Mouse (Mus musculus) heart, adult 9 months (tissue): Measurements from ENCODE around the gene Cd163.
"Not testable (repeated sequence)": the region's sequence is repeated elsewhere in the genome, so short reads cannot be mapped to it uniquely, and the experiment has no call there.

ENCODE experiments used
- DNase-seq, 2 experiments: peaks; one replicate each; pipeline ENCODE4 v3.0.0; 2022; ENCODE audit warnings: low spot score in 2 of 2

Cd163 gene

GRCm38 (mm10) chr6:124304356-124304755, at the start of gene Cd163:
Cd163 (plus strand) TSS chr6:124304656.
- no peak for DNase-seq

- DNase-seq = no peak
These were observed 48.6 kb upstream of the Cd163 start for GRCm38 (mm10) chr6:124255721-124256470.

GRCm38 (mm10) chr6:124260198-124260931, 44.1 kb upstream of the Cd163 start:
- DNase-seq = no peak

- peak in 1 of 2 experiments; percentile 28 for DNase-seq
These were observed 41.8 kb upstream of the Cd163 start for GRCm38 (mm10) chr6:124262696-124263095.

GRCm38 (mm10) chr6:124273231-124273880, 31.1 kb upstream of the Cd163 start:
- peak in 1 of 2 experiments; percentile 67 for DNase-seq

GRCm38 (mm10) chr6:124277641-124278040, 26.8 kb upstream of the Cd163 start:
- DNase-seq = no peak

GRCm38 (mm10) chr6:124278291-124278690, 26.2 kb upstream of the Cd163 start:
- DNase-seq = no peak

- DNase-seq = no peak
These were observed 21.7 kb upstream of the Cd163 start for GRCm38 (mm10) chr6:124282731-124283130.

- not testable (repeated sequence) for DNase-seq
These were observed 7.1 kb upstream of the Cd163 start for GRCm38 (mm10) chr6:124297378-124297777.

GRCm38 (mm10) chr6:124301447-124302192, 2.8 kb upstream of the Cd163 start:
- no peak for DNase-seq

GRCm38 (mm10) chr6:124308935-124309334, 4.5 kb downstream of the Cd163 start:
- DNase-seq = no peak

GRCm38 (mm10) chr6:124312292-124312691, 7.8 kb downstream of the Cd163 start:
- no peak for DNase-seq

GRCm38 (mm10) chr6:124320371-124320770, 15.9 kb downstream of the Cd163 start:
- no peak for DNase-seq

- peak in 1 of 2 experiments; percentile 34 for DNase-seq
These were observed 17.3 kb downstream of the Cd163 start for GRCm38 (mm10) chr6:124321481-124322475.

- no peak for DNase-seq
These were observed 24.0 kb downstream of the Cd163 start for GRCm38 (mm10) chr6:124328394-124328991.

GRCm38 (mm10) chr6:124329622-124330021, 25.2 kb downstream of the Cd163 start:
- no peak for DNase-seq

GRCm38 (mm10) chr6:124345096-124345495, 40.6 kb downstream of the Cd163 start:
- DNase-seq = no peak

GRCm38 (mm10) chr6:124346613-124347012, 42.2 kb downstream of the Cd163 start:
- DNase-seq = no peak

- no peak for DNase-seq
These were observed 48.8 kb downstream of the Cd163 start for GRCm38 (mm10) chr6:124353246-124353645.

- DNase-seq = peak; percentile 3 to 18
These were observed 54.5 kb downstream of the Cd163 start for GRCm38 (mm10) chr6:124358953-124359352.
